Mouse (Mus musculus) heart, embryonic 11.5 days (tissue): Measurements from ENCODE around the gene Cox7a1. TPM values are rescaled to one million over a fixed set of nuclear protein-coding genes. Genes with fewer than 3 reads are reported as not detected.

Experiments used
- ATAC-seq: fragments of 200-750 bp; cut with Nextera tagmentation; replicated peaks from 2 replicates; pipeline ENCODE4 v1.8.0; 2017; ENCODE audit warnings: moderate library complexity; ENCODE audit not compliant: insufficient number of reproducible peaks, low FRiP score, low TSS enrichment
- H3K27ac ChIP-seq: fragments of 300-500 bp; sonication (generic); 2 replicates; pipeline ENCODE4 v1.5.1; 2014; ENCODE audit warnings: mild to moderate bottlenecking, low read depth, low read length
- H3K27me3 ChIP-seq: fragments of 300-500 bp; sonication (generic); 2 replicates; pipeline ENCODE4 v1.6.1; 2014; ENCODE audit warnings: mild to moderate bottlenecking, low read length, mixed read lengths; ENCODE audit not compliant: control insufficient read depth, insufficient read depth
- H3K36me3 ChIP-seq: fragments of 300-500 bp; sonication (generic); 2 replicates; pipeline ENCODE4 v1.6.1; 2014; ENCODE audit warnings: mild to moderate bottlenecking, low read length, moderate library complexity, mixed read lengths; ENCODE audit not compliant: control insufficient read depth, insufficient read depth
- H3K4me1 ChIP-seq: fragments of 300-500 bp; sonication (generic); 2 replicates; pipeline ENCODE4 v1.6.1; 2014; ENCODE audit warnings: low read length; ENCODE audit not compliant: control insufficient read depth, insufficient read depth
- H3K4me2 ChIP-seq: fragments of 300-500 bp; sonication (generic); 2 replicates; pipeline ENCODE4 v1.6.1; 2014; ENCODE audit warnings: mild to moderate bottlenecking, moderate library complexity
- H3K4me3 ChIP-seq: fragments of 300-500 bp; sonication (generic); 2 replicates; pipeline ENCODE4 v1.5.1; 2014; ENCODE audit warnings: low read depth, low read length
- H3K9ac ChIP-seq: fragments of 300-500 bp; sonication (generic); 2 replicates; pipeline ENCODE4 v1.6.1; 2014; ENCODE audit warnings: mild to moderate bottlenecking, low read depth, low read length, moderate library complexity
- H3K9me3 ChIP-seq: fragments of 300-500 bp; sonication (generic); replicated peaks from 2 replicates; pipeline ENCODE4 v1.6.1; 2016; ENCODE audit warnings: low read length; ENCODE audit not compliant: control insufficient read depth
- WGBS: fragments of 180-500 bp; shearing (Covaris S2); extraction: QIAGEN DNeasy Blood & Tissue Kit; methylation state at CpG from one replicate; pipeline ENCODE4 v1.1.7; 2014; ENCODE audit not compliant: insufficient replicate concordance; 5-methylcytosine and 5-hydroxymethylcytosine counted together
- polyA plus RNA-seq: library from polyadenylated mRNA; unstranded; fragments of >200 nt; fragmentation: Nextera tagmentation; extraction: Ambion mirVana; gene quantifications from 2 replicates; pipeline ENCODE4 v1.2.1, GENCODE M21; 2014

Gene Cox7a1
- polyA plus RNA-seq, 1 experiment from 2014 or later: 324 TPM

- 22% methylated on average over 11 of the region's 11 CpGs for WGBS
These were observed 36.0 kb downstream of the Cox7a1 start for GRCm38 (mm10) chr7:30220008-30220356.

GRCm38 (mm10) chr7:30221433-30221832 is 37.5 kb downstream of the Cox7a1 start:
- Histone ChIP-seq H3K4me1 (peaks cover 5% of the 10 kb centered on the region; the same call in 1 of the 2 replicates), H3K27me3 (no peaks in the 10 kb centered on the region), H3K4me3 (no peak overlapping the region), H3K9ac (no peak overlapping the region), H3K4me2 (no peak overlapping the region), H3K27ac (no peak overlapping the region), H3K36me3 (peaks cover 25% of the 10 kb centered on the region), H3K9me3 (no peaks in the 10 kb centered on the region)
- WGBS: 78% methylated on average over 3 of the region's 3 CpGs
- no peak for ATAC-seq

More at GRCm38 (mm10) chr7:30220008-30220356, 36.0 kb downstream of the Cox7a1 start:
- Histone ChIP-seq H3K27ac (no peak overlapping the region), H3K27me3 (no peaks in the 10 kb centered on the region), H3K4me3 (peak overlapping the region; percentile 52), H3K9me3 (no peaks in the 10 kb centered on the region), H3K4me2 (peak overlapping the region; percentile 96), H3K36me3 (peaks cover 15% of the 10 kb centered on the region), H3K4me1 (peaks cover 5% of the 10 kb centered on the region; the same call in 1 of the 2 replicates), H3K9ac (peak overlapping the region; percentile 72)
- ATAC-seq: no peak

- H3K9ac ChIP-seq: no peak overlapping the region
- H3K4me2 ChIP-seq: no peak overlapping the region
- WGBS: 86% methylated on average over 5 of the region's 5 CpGs
- no peak overlapping the region for H3K4me3 ChIP-seq
- peaks cover 5% of the 10 kb centered on the region; the same call in 1 of the 2 replicates for H3K4me1 ChIP-seq
- H3K27me3 ChIP-seq: no peaks in the 10 kb centered on the region
- H3K9me3 ChIP-seq: no peaks in the 10 kb centered on the region
- peaks cover 26% of the 10 kb centered on the region for H3K36me3 ChIP-seq
- no peak for ATAC-seq
- H3K27ac ChIP-seq: no peak overlapping the region
These were observed 38.3 kb downstream of the Cox7a1 start for GRCm38 (mm10) chr7:30222205-30222604.

- Histone ChIP-seq H3K27ac (no peak overlapping the region), H3K4me2 (no peak overlapping the region), H3K4me1 (peaks cover 5% of the 10 kb centered on the region; the same call in 1 of the 2 replicates), H3K36me3 (peaks cover 30% of the 10 kb centered on the region), H3K4me3 (no peak overlapping the region), H3K9me3 (no peaks in the 10 kb centered on the region), H3K9ac (no peak overlapping the region), H3K27me3 (no peaks in the 10 kb centered on the region)
- no peak for ATAC-seq
- WGBS: 88% methylated on average over 12 of the region's 12 CpGs
These were observed 40.3 kb downstream of the Cox7a1 start for GRCm38 (mm10) chr7:30224206-30224605.

- H3K27ac ChIP-seq: peak overlapping the region; percentile 86
- WGBS: under 1% methylated on average over 16 of the region's 16 CpGs
- H3K4me2 ChIP-seq: peak overlapping the region; percentile 80
- H3K36me3 ChIP-seq: peaks cover 7% of the 10 kb centered on the region
- no peaks in the 10 kb centered on the region for H3K9me3 ChIP-seq
- no peaks in the 10 kb centered on the region for H3K27me3 ChIP-seq
- H3K4me1 ChIP-seq: peaks cover 6% of the 10 kb centered on the region; the same call in 1 of the 2 replicates
- ATAC-seq: peak; percentile 18; the same call in 1 of the 2 replicates
- peak overlapping the region; percentile 75 for H3K9ac ChIP-seq
- peak overlapping the region; percentile 85 for H3K4me3 ChIP-seq
These were observed 47.4 kb downstream of the Cox7a1 start for GRCm38 (mm10) chr7:30231328-30231668.

- peak; percentile 92 for ATAC-seq
- Histone ChIP-seq H3K27ac (peak within 1 kb of the TSS; percentile 86), H3K36me3 (peaks cover 4% of the 10 kb centered on the region; the same call in 1 of the 2 replicates), H3K4me3 (peak within 1 kb of the TSS; percentile 85), H3K4me1 (peaks cover 6% of the 10 kb centered on the region; the same call in 1 of the 2 replicates), H3K9me3 (no peaks in the 10 kb centered on the region), H3K9ac (peak within 1 kb of the TSS; percentile 86), H3K4me2 (peak within 1 kb of the TSS; percentile 80), H3K27me3 (no peaks in the 10 kb centered on the region)
- under 1% methylated on average over 67 of the region's 67 CpGs for WGBS
These were observed 47.9 kb downstream of the Cox7a1 start, which contains the start of the genes Polr2i and Tbcb for GRCm38 (mm10) chr7:30231669-30232454. Gene Polr2i (plus strand): TSS chr7:30231948. Gene Tbcb (minus strand): TSS chr7:30232272.

- no peak; the same call in 1 of the 2 replicates for ATAC-seq
- peak overlapping the region; percentile 86 for H3K9ac ChIP-seq
- no peaks in the 10 kb centered on the region; the same call in 1 of the 2 replicates for H3K36me3 ChIP-seq
- peak overlapping the region; percentile 85 for H3K4me3 ChIP-seq
- WGBS: 4% methylated on average over 24 of the region's 24 CpGs
- H3K27ac ChIP-seq: peak overlapping the region; percentile 86
- H3K4me2 ChIP-seq: peak overlapping the region; percentile 80
- no peaks in the 10 kb centered on the region for H3K9me3 ChIP-seq
- no peaks in the 10 kb centered on the region for H3K27me3 ChIP-seq
- peaks cover 6% of the 10 kb centered on the region; the same call in 1 of the 2 replicates for H3K4me1 ChIP-seq
These were observed 48.7 kb downstream of the Cox7a1 start for GRCm38 (mm10) chr7:30232631-30233148.

- H3K27ac ChIP-seq: no peak overlapping the region
- no peaks in the 10 kb centered on the region; the same call in 1 of the 2 replicates for H3K36me3 ChIP-seq
- no peaks in the 10 kb centered on the region for H3K9me3 ChIP-seq
- H3K9ac ChIP-seq: no peak overlapping the region
- H3K4me2 ChIP-seq: peak overlapping the region; percentile 80; the same call in 1 of the 2 replicates
- 86% methylated on average over 20 of the region's 20 CpGs for WGBS
- peak overlapping the region; percentile 85; the same call in 1 of the 2 replicates for H3K4me3 ChIP-seq
- ATAC-seq: no peak
- H3K27me3 ChIP-seq: no peaks in the 10 kb centered on the region
- peaks cover 6% of the 10 kb centered on the region; the same call in 1 of the 2 replicates for H3K4me1 ChIP-seq
These were observed 49.4 kb downstream of the Cox7a1 start for GRCm38 (mm10) chr7:30233387-30233786.
